ENCODE assay signal across 28 mouse cellular contexts in the genomic region with DNA sequence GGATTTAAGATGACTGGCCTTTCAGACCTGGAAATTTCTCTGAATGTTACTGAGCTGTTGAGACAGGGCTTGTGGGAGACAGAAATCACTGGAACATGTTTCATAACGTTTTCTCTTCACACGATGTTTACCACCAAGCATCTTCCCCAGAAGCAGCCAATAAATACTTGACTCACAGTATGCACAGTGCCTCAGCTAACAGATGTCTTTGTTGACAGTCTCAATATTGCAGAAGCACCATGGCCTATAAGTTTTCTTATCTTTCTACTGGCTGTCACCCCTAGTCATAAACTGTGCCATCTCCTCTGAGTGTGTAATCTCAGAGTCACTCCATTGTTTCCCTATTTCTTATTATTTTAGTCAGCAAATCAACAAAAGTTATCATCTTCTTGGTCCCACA.
"Had no signal": no experiment of that assay in that cellular context is flagged by ENCODE, and none has a peak within 500 bp of the region (broad histone marks: within the 10 kb centered on the region; RNA-seq: fewer than 3 reads in every experiment).

No protein-coding gene starts in this region.

- H3K4me2 ChIP-seq: heart, embryonic 12.5 days; hindbrain, embryonic 12.5 days; hindbrain, embryonic 14.5 days; intestine, embryonic 15.5 days; limb, embryonic 12.5 days; liver, embryonic 11.5 days; liver, embryonic 13.5 days; liver, embryonic 15.5 days had no signal

- H3K4me1 ChIP-seq: heart, embryonic 10.5 days; heart, embryonic 12.5 days; hindbrain, embryonic 10.5 days; hindbrain, embryonic 12.5 days; intestine, embryonic 15.5 days; limb, embryonic 10.5 days; limb, embryonic 12.5 days; liver, embryonic 13.5 days; liver, embryonic 15.5 days had no signal

- H3K27ac ChIP-seq: heart, embryonic 10.5 days; hindbrain, embryonic 10.5 days; hindbrain, embryonic 12.5 days; hindbrain, embryonic 14.5 days; intestine, embryonic 15.5 days; layer of hippocampus, adult 2 months; left cerebral cortex, adult 2 months; limb, embryonic 10.5 days; limb, embryonic 12.5 days; liver, embryonic 13.5 days; liver, embryonic 15.5 days had no signal

- DNase-seq: gastrocnemius, postnatal 10 days; gastrocnemius, postnatal 25 days; heart, adult 18-20 months; heart, postnatal 10 days; heart, postnatal 4 days; kidney, adult 18-20 months; kidney, adult 8-10 months; kidney, postnatal 10 days; kidney, postnatal 25 days; kidney, postnatal 4 days; liver; liver, embryonic 13.5 days; liver, postnatal 0 days had no signal

- H3K27me3 ChIP-seq: heart, embryonic 12.5 days; hindbrain, embryonic 12.5 days; intestine, embryonic 15.5 days; limb, embryonic 12.5 days; liver, embryonic 13.5 days; liver, embryonic 15.5 days had no signal

- H3K36me3 ChIP-seq: heart, embryonic 10.5 days; heart, embryonic 12.5 days; hindbrain, embryonic 10.5 days; hindbrain, embryonic 12.5 days; intestine, embryonic 15.5 days; limb, embryonic 10.5 days; limb, embryonic 12.5 days; liver, embryonic 13.5 days; liver, embryonic 15.5 days had no signal

- H3K9ac ChIP-seq: heart, embryonic 12.5 days; hindbrain, embryonic 12.5 days; hindbrain, embryonic 14.5 days; intestine, embryonic 15.5 days; limb, embryonic 12.5 days; liver, embryonic 13.5 days; liver, embryonic 15.5 days; liver, postnatal 0 days had no signal

- H3K9me3 ChIP-seq: heart, embryonic 10.5 days; heart, embryonic 12.5 days; hindbrain, embryonic 12.5 days; intestine, embryonic 15.5 days; limb, embryonic 10.5 days; limb, embryonic 12.5 days; liver, embryonic 13.5 days; liver, embryonic 15.5 days had no signal

- H3K4me3 ChIP-seq: heart, embryonic 10.5 days; heart, embryonic 12.5 days; hindbrain, embryonic 10.5 days; hindbrain, embryonic 12.5 days; intestine, embryonic 15.5 days; layer of hippocampus, adult 2 months; left cerebral cortex, adult 2 months; limb, embryonic 10.5 days; limb, embryonic 12.5 days; liver, embryonic 13.5 days; liver, embryonic 15.5 days had no signal

- ATAC-seq: hindbrain, embryonic 16.5 days; inflammation-experienced regulatory T-cells, adult 6 months; intestine, embryonic 15.5 days; intestine, postnatal 0 days; liver, postnatal 0 days had no signal
